Mouse (Mus musculus): ENCODE data around the gene Pla2g12b. TPM values are rescaled to one million over a fixed set of nuclear protein-coding genes. Genes with fewer than 3 reads are reported as not detected.

Pla2g12b gene
- polyA plus RNA-seq, 1 experiment from 2014 or later = not detected

DNA sequence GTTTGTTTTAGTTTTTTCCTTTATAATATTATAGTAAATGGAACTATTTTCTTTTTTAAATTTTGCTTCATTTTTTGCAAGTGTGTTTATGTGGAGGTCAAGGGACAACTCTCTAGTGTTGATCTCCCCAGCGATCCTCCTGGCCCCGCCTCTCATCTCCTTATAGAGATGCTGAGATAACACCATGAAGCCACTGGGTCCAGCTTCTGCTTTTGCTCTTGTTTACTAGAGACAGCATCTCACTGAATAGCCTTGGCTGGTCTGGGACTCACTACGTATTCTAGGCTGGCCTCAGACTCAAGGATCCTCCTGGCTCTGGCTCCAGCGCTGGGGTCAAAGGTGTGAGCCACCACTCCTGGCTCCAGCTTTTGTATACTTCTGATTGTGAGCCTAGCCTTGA is 16.1 kb downstream of the Pla2g12b start:
- H3K36me3 ChIP-seq = no peaks in the 10 kb centered on the region
- H3K9ac ChIP-seq (replicated peaks) = no peak overlapping the region
- H3K27me3 ChIP-seq = no peaks in the 10 kb centered on the region
- no peak for ATAC-seq (ENCODE audit: low FRiP score, low read depth)
- no peak overlapping the region for H3K27ac ChIP-seq (replicated peaks)
- no peaks in the 10 kb centered on the region for H3K4me1 ChIP-seq
- H3K4me2 ChIP-seq (replicated peaks) = no peak overlapping the region
- WGBS = 92% methylated on average over 4 of the region's 4 CpGs
- no peaks in the 10 kb centered on the region for H3K9me3 ChIP-seq
- no peak overlapping the region for H3K4me3 ChIP-seq

DNA sequence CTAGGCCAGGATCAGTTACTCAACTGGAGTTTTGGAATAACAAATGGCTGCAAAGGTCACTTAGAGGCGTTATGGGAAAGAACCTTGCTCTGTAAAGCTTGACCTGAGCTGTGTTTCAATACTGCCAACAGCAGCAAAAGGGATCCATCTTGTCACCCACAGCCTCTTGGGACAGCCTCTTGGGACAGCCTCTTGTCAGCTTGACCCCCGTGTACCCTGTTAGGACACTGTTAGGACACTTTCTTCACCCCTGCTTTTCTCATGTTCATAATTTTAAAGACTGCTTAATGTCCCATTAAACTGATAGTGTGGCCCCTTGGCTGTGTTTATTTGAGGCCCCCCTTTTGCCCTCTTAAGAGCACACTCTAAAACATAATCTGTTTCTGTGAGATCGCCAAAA is 21.0 kb downstream of the Pla2g12b start:
- H3K27ac ChIP-seq (replicated peaks) = no peak overlapping the region
- no peak for ATAC-seq (ENCODE audit: low FRiP score, low read depth)
- no peaks in the 10 kb centered on the region for H3K4me1 ChIP-seq
- no peaks in the 10 kb centered on the region for H3K9me3 ChIP-seq
- no peaks in the 10 kb centered on the region for H3K36me3 ChIP-seq
- no peak overlapping the region for H3K9ac ChIP-seq (replicated peaks)
- no peak overlapping the region for H3K4me3 ChIP-seq
- H3K4me2 ChIP-seq (replicated peaks) = no peak overlapping the region
- no peaks in the 10 kb centered on the region for H3K27me3 ChIP-seq
- WGBS = 89% methylated on average over 3 of the region's 3 CpGs

- no peak for ATAC-seq (ENCODE audit: low FRiP score, low read depth)
- Histone ChIP-seq H3K27ac (replicated peaks) (no peak overlapping the region), H3K9me3 (no peaks in the 10 kb centered on the region), H3K4me1 (peaks cover 4% of the 10 kb centered on the region; the same call in 1 of the 2 replicates), H3K27me3 (no peaks in the 10 kb centered on the region), H3K4me3 (no peak overlapping the region), H3K36me3 (no peaks in the 10 kb centered on the region), H3K9ac (replicated peaks) (no peak overlapping the region), H3K4me2 (replicated peaks) (no peak overlapping the region)
- WGBS = 92% methylated on average over 7 of the region's 7 CpGs
These were observed 21.9 kb downstream of the Pla2g12b start for GRCm38 (mm10) chr10:59425369-59425768.

- H3K4me3 ChIP-seq = no peak overlapping the region
- H3K36me3 ChIP-seq = no peaks in the 10 kb centered on the region
- no peak for ATAC-seq (ENCODE audit: low FRiP score, low read depth)
- no peaks in the 10 kb centered on the region for H3K27me3 ChIP-seq
- H3K9me3 ChIP-seq = no peaks in the 10 kb centered on the region
- H3K9ac ChIP-seq (replicated peaks) = no peak overlapping the region
- peaks cover 4% of the 10 kb centered on the region; the same call in 1 of the 2 replicates for H3K4me1 ChIP-seq
- WGBS = 87% methylated on average over 4 of the region's 4 CpGs
- H3K4me2 ChIP-seq (replicated peaks) = no peak overlapping the region
- H3K27ac ChIP-seq (replicated peaks) = no peak overlapping the region
These were observed 22.9 kb downstream of the Pla2g12b start for GRCm38 (mm10) chr10:59426371-59426770.

- Histone ChIP-seq H3K9ac (replicated peaks) (no peak overlapping the region), H3K9me3 (no peaks in the 10 kb centered on the region), H3K4me1 (peaks cover 4% of the 10 kb centered on the region; the same call in 1 of the 2 replicates), H3K36me3 (no peaks in the 10 kb centered on the region), H3K27me3 (no peaks in the 10 kb centered on the region), H3K4me2 (replicated peaks) (no peak overlapping the region), H3K27ac (replicated peaks) (no peak overlapping the region), H3K4me3 (no peak overlapping the region)
- no peak for ATAC-seq (ENCODE audit: low FRiP score, low read depth)
- WGBS = 87% methylated on average over 16 of the region's 16 CpGs
These were observed 26.1 kb downstream of the Pla2g12b start for GRCm38 (mm10) chr10:59429448-59430135.

DNA sequence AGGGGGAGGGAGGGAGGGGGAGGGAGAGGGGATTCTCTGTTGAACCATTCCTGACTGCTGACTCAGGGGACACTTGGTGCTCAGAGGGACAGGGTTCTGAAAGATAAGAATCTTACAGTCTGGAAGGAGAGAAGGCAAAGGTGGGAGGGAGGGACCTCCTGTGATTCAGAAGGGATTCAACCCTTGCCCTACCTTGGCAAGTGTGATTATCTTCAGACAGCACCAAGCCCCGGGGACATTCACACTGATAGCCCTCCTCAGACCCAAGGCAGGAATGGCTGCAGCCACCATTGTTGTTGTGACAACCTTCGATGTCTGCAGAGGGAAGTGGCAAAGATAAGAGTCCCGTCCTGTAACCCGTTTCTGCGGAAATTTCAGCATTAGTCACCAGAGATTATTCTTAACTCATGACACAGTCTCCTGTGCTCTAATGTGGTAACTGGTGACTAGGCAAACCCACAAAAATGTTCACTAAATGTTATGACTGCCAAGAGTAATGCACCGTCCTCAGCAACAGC is 27.3 kb downstream of the Pla2g12b start:
- ATAC-seq (ENCODE audit: low FRiP score, low read depth) = no peak
- H3K27me3 ChIP-seq = no peaks in the 10 kb centered on the region
- H3K9me3 ChIP-seq = no peaks in the 10 kb centered on the region
- no peaks in the 10 kb centered on the region for H3K36me3 ChIP-seq
- no peak overlapping the region for H3K4me2 ChIP-seq (replicated peaks)
- H3K4me1 ChIP-seq = peaks cover 4% of the 10 kb centered on the region; the same call in 1 of the 2 replicates
- H3K4me3 ChIP-seq = no peak overlapping the region
- H3K27ac ChIP-seq (replicated peaks) = no peak overlapping the region
- WGBS = 82% methylated on average over 6 of the region's 6 CpGs
- no peak overlapping the region for H3K9ac ChIP-seq (replicated peaks)

DNA sequence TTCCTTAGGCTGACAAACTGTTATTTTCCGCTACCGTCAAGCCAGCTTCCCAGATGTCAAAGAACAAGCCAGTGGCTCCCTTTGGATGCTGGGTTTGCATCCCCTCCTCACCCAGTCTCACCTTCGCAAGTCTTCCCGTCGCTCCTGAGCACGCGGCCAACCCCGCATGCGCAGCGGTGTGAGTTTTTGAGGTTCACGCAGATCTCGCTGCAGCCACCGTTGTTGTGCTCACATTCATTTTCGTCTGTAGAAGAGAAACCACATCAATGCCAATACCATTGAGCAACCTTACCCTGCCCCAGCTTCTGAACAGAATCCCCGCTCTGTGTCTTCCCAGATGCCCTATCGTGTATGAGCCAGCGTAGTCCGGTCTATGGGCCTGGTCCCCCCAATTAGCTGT is 32.3 kb downstream of the Pla2g12b start:
- Histone ChIP-seq H3K9me3 (no peaks in the 10 kb centered on the region), H3K9ac (replicated peaks) (no peak overlapping the region), H3K27ac (replicated peaks) (no peak overlapping the region), H3K4me1 (no peaks in the 10 kb centered on the region), H3K4me3 (no peak overlapping the region), H3K4me2 (replicated peaks) (no peak overlapping the region), H3K27me3 (no peaks in the 10 kb centered on the region), H3K36me3 (no peaks in the 10 kb centered on the region)
- ATAC-seq (ENCODE audit: low FRiP score, low read depth) = no peak
- 93% methylated on average over 18 of the region's 18 CpGs for WGBS

DNA sequence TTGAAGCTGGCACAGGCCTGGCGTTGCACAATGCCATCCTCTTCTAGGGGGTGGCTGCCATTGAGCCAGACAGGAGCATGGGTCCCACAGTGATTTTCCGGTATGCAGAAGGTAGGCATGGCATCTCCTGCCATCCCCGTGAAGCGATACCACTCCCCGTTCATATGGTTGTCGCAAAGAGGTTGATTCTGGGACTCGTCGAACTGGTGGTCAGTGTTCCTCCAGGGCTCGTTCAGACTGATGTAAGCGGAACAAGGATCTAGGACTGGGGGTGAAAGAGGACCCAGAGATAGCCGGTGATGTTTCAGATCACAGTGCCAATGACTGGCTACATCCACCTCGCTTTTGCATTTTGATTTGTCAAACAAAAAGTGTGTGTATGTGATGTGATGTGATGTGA is 35.2 kb downstream of the Pla2g12b start:
- Histone ChIP-seq H3K4me1 (no peaks in the 10 kb centered on the region), H3K4me3 (no peak overlapping the region), H3K9me3 (no peaks in the 10 kb centered on the region), H3K36me3 (no peaks in the 10 kb centered on the region), H3K27me3 (no peaks in the 10 kb centered on the region), H3K9ac (replicated peaks) (no peak overlapping the region), H3K27ac (replicated peaks) (no peak overlapping the region), H3K4me2 (replicated peaks) (no peak overlapping the region)
- no peak for ATAC-seq (ENCODE audit: low FRiP score, low read depth)
- 92% methylated on average over 12 of the region's 12 CpGs for WGBS

DNA sequence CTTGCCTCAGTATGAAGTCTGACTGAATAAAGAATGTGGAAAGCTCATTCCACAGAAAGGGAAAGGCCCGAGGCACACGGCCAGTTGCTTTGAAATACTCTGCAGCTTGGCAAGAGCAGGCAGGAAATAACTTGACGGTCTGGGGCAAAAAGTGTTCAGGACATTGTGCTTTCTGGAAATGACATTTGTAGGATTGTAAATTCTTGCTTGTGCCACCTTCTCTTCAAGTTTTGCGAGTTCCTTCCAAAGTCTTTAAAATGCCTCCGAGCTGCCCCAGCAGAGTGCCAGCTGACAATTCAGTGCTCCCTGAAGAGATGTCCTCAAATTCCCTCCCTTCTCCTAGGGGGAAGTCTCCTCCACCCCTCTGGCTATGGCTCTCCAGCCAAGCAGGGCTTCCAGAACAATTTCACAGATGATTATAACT is 36.1 kb downstream of the Pla2g12b start:
- Histone ChIP-seq H3K27me3 (no peaks in the 10 kb centered on the region), H3K36me3 (no peaks in the 10 kb centered on the region), H3K4me1 (peaks cover 1% of the 10 kb centered on the region; the same call in 1 of the 2 replicates), H3K9ac (replicated peaks) (no peak overlapping the region), H3K27ac (replicated peaks) (no peak overlapping the region), H3K4me3 (no peak overlapping the region), H3K4me2 (replicated peaks) (no peak overlapping the region), H3K9me3 (no peaks in the 10 kb centered on the region)
- no peak for ATAC-seq (ENCODE audit: low FRiP score, low read depth)
- 75% methylated on average over 5 of the region's 5 CpGs for WGBS

DNA sequence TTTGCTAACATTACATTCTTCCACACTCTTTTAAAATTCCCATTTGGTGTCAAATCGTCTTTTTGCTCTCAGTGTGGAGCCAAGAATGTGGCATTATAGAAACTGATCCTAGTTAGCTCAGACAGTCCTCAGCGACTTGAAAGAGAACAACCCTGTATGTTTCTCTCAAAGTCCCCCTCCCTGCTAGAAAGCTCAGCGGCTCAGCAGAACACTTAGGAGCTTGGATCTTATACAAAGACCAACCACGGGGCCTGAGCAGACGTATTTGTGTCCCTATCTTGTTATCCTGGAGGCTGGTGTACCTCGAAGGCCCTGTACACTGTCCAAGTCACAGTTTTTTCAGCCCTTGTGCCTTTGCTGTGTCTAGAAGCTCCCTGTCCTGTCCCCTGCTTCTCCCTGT is 36.7 kb downstream of the Pla2g12b start:
- no peaks in the 10 kb centered on the region for H3K9me3 ChIP-seq
- no peaks in the 10 kb centered on the region for H3K36me3 ChIP-seq
- H3K4me1 ChIP-seq = peaks cover 5% of the 10 kb centered on the region; the same call in 1 of the 2 replicates
- no peak overlapping the region for H3K9ac ChIP-seq (replicated peaks)
- no peaks in the 10 kb centered on the region for H3K27me3 ChIP-seq
- WGBS = 58% methylated on average over 6 of the region's 6 CpGs
- no peak overlapping the region for H3K27ac ChIP-seq (replicated peaks)
- no peak for ATAC-seq (ENCODE audit: low FRiP score, low read depth)
- H3K4me2 ChIP-seq (replicated peaks) = no peak overlapping the region
- H3K4me3 ChIP-seq = no peak overlapping the region

- Histone ChIP-seq H3K36me3 (no peaks in the 10 kb centered on the region), H3K27ac (replicated peaks) (no peak within 1 kb of the TSS), H3K9me3 (no peaks in the 10 kb centered on the region), H3K27me3 (no peaks in the 10 kb centered on the region), H3K4me3 (no peak within 1 kb of the TSS), H3K9ac (replicated peaks) (no peak within 1 kb of the TSS), H3K4me1 (peaks cover 5% of the 10 kb centered on the region; the same call in 1 of the 2 replicates), H3K4me2 (replicated peaks) (no peak within 1 kb of the TSS)
- WGBS = 89% methylated on average over 11 of the region's 11 CpGs
- ATAC-seq (ENCODE audit: low FRiP score, low read depth) = no peak
These were observed 38.3 kb downstream of the Pla2g12b start, which contains the start of gene Oit3 for GRCm38 (mm10) chr10:59441735-59442134. Gene Oit3 (minus strand): TSS chr10:59441778.

DNA sequence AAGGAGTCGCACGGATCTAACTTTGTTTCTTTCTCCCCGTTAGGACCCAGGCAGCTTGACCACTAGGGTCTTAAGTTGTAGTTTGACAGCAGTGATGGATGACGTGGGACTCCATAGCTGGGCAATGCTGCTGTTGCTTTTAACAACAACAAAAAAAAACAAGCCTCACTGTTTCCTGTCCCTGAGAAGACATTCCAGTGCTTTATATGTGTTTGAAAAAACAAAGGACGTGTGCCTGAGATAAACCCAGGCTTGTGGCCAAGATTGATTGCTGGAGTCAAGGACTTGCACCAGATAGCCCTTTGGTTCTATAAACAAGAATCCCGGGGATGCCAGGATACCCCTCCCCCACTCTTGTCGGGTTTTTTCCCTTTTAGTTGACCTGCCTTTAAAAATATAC is 39.8 kb downstream of the Pla2g12b start:
- no peak overlapping the region for H3K9ac ChIP-seq (replicated peaks)
- H3K4me3 ChIP-seq = no peak overlapping the region
- 75% methylated on average over 7 of the region's 7 CpGs for WGBS
- no peak overlapping the region for H3K4me2 ChIP-seq (replicated peaks)
- H3K36me3 ChIP-seq = no peaks in the 10 kb centered on the region
- no peak for ATAC-seq (ENCODE audit: low FRiP score, low read depth)
- H3K27ac ChIP-seq (replicated peaks) = no peak overlapping the region
- no peaks in the 10 kb centered on the region for H3K9me3 ChIP-seq
- H3K4me1 ChIP-seq = peaks cover 5% of the 10 kb centered on the region; the same call in 1 of the 2 replicates
- no peaks in the 10 kb centered on the region for H3K27me3 ChIP-seq

Measured in midbrain, embryonic 12.5 days (tissue).